Mouse (Mus musculus): Measurements from ENCODE around the gene Rnd2.

DNA sequence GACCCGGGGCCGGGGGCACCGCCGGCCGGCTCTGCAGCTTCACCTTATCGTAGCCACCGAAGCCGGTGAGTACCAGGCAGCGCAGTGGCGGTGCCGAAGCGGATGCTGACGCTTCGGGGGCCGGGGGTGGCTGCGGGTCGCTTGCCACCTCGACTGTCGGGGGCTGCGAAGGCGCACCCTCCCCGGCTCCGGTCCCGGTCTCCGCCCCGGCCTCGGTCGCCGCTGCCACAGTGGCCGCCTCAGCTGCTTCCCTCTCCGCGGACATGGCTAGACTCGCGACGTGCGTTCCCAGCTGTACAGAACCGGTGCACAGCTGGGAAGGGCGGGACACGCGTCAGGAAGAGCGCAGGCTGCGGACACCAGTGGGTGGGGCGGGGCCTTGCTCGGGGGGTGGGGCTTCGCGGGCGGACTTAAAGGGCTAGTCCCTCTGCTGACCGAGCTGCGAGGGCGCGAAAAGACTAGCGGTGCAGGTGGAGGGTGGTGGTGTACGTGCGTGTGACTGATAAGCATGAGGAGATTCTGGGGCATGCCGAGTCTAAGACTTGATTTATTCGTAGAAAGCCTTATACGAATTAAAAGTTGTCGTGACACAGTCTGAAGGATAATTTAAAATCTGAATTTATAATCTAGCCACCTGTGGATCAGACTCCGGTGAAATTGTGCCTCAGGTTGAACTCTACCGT lies 1.2 kb downstream of the Rnd2 start, which contains the start of gene Vat1:
- no peak for TF ChIP-seq CTCF (IDR thresholded peaks at IDR 0.05; ENCODE audit: low read depth, low read length)
- no peak for TF ChIP-seq POLR2A (IDR thresholded peaks at IDR 0.05; ENCODE audit: borderline replicate concordance, low read depth, low read length)

All from bone marrow macrophage, adult 2 months (primary cell).